Mouse (Mus musculus) thymus, adult 2 months (tissue): ENCODE data around the gene Gtf2h5.

Experiments
- CTCF ChIP-seq: fragments of 200-500 bp; IDR thresholded peaks from 2 replicates; pipeline ENCODE4 v1.5.1; 2012; ENCODE audit warnings: mild to moderate bottlenecking, control low read depth, low read length, moderate library complexity, borderline replicate concordance; ENCODE audit not compliant: control insufficient read depth, poor library complexity, insufficient read depth; ENCODE audit errors: extremely low read depth
- POLR2A ChIP-seq: fragments of 200-500 bp; IDR thresholded peaks from 2 replicates; pipeline ENCODE4 v1.6.1; 2012; ENCODE audit warnings: mild to moderate bottlenecking, low read length, control low read depth, moderate library complexity; ENCODE audit not compliant: control insufficient read depth, poor library complexity, insufficient read depth; ENCODE audit errors: extremely low read depth

- TF ChIP-seq POLR2A (no peak), CTCF (no peak)
Measured at GRCm38 (mm10) chr17:6036458-6036857, 43.1 kb upstream of the Gtf2h5 start.
